Mouse (Mus musculus) layer of hippocampus, postnatal 10 days (tissue): Measurements from ENCODE around the gene Zfyve27. TPM values are rescaled to one million over a fixed set of nuclear protein-coding genes. Genes with fewer than 3 reads are reported as not detected.

Experiments used
- DNase-seq, 2 experiments: peaks; one replicate each; pipeline ENCODE4 v3.0.0; 2021; ENCODE audit warnings: low spot score in 2 of 2
- total RNA-seq, 2 experiments: library from RNA; stranded (reverse); gene quantifications; 2 replicates each; pipeline ENCODE4 v1.2.3; 2021

The Zfyve27 gene
- total RNA-seq, 2 experiments from 2014 or later: 86.9 to 124 TPM

- peak; percentile 91 to 94 for DNase-seq
Observed at GRCm38 (mm10) chr19:42170025-42170969, 6.5 kb downstream of the Zfyve27 start.

GRCm38 (mm10) chr19:42176841-42177240 is 13.1 kb downstream of the Zfyve27 start:
- DNase-seq: no peak

- no peak for DNase-seq
Observed at GRCm38 (mm10) chr19:42177461-42177860, 13.7 kb downstream of the Zfyve27 start.

GRCm38 (mm10) chr19:42179356-42179755 is 15.6 kb downstream of the Zfyve27 start:
- DNase-seq: no peak

DNA sequence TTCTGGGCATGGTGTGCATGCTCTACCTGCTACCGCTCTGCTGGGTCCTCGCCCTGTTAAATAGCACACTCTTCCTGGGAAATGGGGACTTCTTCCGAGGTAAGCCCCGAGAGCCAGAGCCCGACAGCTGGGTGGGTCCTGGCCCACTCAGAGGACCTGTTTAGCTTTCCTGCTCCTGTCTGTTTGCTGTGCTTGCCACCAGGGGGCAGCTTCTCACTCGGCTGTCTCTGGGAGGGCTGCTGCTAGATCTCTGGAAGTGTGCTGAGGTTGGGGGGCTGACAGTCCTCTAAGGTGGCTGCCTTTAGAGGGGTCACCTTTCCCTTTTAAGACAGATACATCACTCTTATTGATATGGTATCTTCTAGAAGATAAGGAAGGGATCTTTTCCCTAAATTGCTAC is 18.9 kb downstream of the Zfyve27 start:
- peak in 1 of 2 experiments; percentile 61 for DNase-seq

- DNase-seq: no peak
Observed at GRCm38 (mm10) chr19:42189735-42190134, 26.0 kb downstream of the Zfyve27 start.

- DNase-seq: peak; percentile 57 to 63
Observed at GRCm38 (mm10) chr19:42190494-42190893, 26.7 kb downstream of the Zfyve27 start.

DNA sequence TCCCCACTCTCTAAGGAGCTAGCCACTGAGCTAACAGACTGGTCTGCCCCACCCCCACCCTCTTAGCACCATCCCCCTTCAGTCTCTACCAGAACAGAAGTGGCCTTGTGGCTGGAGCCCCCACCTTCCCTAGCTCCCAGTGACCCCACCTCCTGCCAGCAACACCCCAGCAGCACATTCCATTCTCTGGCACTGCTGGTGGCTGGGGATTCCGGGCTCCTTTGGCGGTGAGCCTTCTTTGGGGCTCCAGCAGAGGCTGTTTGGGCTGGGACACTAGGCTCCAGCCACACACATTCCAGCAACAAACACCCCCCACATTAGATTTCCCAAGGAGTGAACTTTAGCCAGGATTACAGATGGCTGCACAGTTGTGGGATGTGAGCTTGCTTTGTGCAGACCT is 29.6 kb downstream of the Zfyve27 start:
- peak in 1 of 2 experiments; percentile 47 for DNase-seq

GRCm38 (mm10) chr19:42196378-42196777 is 32.6 kb downstream of the Zfyve27 start:
- no peak for DNase-seq

DNA sequence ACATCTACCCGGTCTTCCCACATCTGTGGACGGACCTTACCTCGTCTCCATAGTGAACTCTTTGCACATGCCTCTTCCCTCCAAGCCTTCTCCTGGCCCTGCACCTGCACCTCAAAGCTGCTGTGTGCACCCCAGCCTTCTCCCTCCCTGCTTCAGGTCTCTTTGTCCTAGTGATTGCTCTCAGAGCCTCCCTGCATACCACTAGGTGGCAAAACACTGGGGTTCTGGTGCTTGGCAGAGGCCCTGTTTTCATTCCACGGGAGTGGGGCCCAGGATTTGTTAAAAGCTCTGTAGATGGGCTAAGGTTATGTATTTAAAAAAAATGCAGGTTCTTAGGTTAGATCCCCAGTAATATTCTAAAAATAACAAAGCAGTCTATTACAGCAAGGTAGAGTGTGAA is 33.3 kb downstream of the Zfyve27 start:
- DNase-seq: no peak

DNA sequence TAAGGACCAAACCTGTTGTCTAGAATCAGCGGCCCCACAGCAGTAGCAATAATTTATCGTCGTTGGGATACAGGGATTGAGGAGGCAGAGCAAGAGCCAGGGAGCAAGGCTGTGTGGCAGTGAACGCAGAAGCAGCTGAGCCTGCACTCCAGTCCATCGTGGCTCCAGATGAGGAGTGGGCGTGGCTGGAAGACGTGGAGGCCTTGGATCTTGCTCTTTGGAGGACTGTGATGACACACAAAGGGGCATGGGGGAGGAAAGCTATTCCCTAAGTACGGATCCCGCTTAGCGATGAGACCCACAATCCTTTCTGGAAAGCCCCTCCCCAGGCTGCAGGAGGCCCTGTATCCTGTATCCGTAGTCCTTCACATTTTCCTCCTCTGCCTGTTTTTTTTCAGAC is 34.3 kb downstream of the Zfyve27 start:
- no peak for DNase-seq

GRCm38 (mm10) chr19:42201696-42202381 is 38.1 kb downstream of the Zfyve27 start, which contains the start of gene Sfrp5:
Sfrp5 (minus strand) TSS chr19:42202252.
- no peak for DNase-seq

GRCm38 (mm10) chr19:42202467-42202866 is 38.7 kb downstream of the Zfyve27 start:
- DNase-seq: no peak

- DNase-seq: no peak
Observed at GRCm38 (mm10) chr19:42204306-42204705, 40.6 kb downstream of the Zfyve27 start.

GRCm38 (mm10) chr19:42205201-42205600 is 41.5 kb downstream of the Zfyve27 start:
- no peak for DNase-seq

GRCm38 (mm10) chr19:42209485-42209884 is 45.7 kb downstream of the Zfyve27 start:
- no peak for DNase-seq

DNA sequence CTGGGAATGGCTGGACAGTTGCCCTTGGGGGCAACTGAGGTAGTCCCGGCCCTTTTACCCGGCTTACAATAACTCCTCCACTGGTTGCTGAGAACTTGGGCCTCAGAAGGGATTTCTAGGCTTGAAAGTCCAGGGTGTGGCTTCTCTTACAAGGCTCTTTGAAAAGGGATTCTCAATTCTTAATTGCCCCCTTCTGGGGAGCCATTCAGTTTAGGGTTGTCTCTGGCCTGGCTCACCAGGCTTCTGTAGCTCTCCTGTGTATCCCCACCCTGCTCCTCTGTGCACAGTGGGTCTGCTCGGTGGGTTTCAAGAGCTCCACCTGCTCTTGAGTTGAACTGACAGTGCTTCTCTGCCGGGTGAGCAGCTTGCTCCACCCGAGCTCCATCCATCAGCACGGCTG is 46.2 kb downstream of the Zfyve27 start:
- no peak for DNase-seq

GRCm38 (mm10) chr19:42211936-42212335 is 48.2 kb downstream of the Zfyve27 start:
- no peak for DNase-seq

DNA sequence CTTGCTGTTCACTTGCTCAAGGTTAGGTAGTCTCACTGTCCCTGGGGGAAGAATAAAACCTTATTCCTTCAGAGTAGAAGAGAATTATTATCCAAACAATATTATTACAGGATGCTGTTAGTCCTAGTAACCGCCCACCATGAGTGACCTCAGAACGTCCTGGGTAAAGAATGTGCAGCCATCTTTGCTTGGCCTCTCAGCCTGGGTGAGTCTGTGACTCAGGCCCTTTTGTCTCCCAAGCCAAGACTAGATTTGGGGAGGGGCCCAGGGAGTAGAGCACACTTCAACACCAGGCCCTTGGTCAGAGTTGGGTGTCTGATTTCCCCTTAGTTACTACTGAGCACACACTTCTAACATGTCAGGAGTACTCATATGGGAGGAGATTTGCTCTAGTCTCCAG is 50.9 kb downstream of the Zfyve27 start:
- DNase-seq: no peak

DNA sequence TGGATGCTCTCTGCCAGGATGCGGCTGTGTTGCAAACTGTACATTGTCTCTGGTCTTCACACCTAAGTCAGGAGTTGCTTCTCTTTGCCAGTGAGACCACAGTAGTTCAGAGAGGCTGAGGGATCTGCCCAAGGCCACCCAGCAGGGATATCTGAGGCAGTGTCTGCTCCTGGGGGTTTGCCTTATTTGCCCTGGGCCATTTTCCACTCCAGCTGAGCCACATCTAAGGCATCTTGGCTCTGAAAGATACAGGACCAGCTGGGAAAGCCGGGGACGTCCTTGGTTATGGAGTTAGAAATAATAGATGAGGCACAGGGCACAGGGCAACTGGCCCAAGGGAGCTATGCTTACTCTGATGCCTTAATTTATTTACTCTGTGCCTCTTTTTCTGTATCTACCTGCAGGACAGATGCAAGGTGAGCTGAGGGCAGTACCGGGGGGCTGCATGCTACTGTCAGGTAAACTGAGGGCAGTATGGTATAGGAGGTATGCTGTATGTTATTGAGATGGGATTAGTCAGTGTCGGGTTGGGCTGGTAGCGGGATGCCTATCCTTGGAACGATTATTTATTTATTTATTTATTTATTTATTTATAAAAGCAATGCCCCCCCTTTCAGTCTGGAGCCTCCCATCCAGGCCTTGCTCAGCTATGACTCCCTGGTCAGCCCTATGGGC is 53.1 kb downstream of the Zfyve27 start:
- DNase-seq: no peak

DNA sequence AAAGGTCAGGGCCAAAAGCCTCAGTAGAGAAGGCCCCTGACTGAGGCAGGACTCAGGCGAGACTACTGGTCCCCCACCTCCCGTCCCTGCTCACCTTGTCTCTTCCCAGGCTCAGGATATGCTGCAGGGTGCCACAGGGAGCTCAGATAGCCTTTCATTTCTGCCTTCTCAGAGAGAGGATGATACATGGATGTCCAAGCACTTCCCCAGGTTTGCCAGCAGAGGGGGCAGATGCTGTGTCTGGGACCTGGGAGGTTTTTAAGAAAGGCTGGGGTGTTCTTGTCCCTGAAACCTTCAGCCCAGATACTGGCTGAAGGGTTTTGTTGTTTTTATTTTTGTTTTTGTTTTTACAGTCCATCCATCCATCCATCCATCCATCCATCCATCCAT is 53.6 kb downstream of the Zfyve27 start:
- DNase-seq: peak; percentile 68 to 75

DNA sequence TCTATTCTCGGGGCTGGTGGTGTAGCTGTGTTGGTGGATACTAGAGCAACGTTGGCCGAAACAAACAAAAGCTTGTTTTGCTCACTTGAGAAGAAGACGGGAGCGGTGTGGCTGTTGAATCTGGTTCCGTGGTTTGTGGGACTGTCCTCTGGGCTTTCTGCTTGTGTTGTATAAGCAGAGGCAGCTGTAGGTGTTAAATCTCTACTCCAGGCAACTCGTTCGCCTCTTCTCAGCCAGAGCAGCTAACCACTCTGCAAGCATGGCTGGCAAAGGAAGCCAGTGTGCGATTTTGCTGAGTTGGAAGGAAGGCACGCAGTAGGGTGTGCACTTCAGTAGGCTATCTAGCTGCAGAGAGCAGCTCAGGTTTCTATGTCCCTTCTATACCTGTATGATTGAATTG is 62.7 kb downstream of the Zfyve27 start:
- no peak for DNase-seq
